Mouse (Mus musculus) small intestine, adult 10 weeks (tissue): ENCODE data around the gene Zik1. TPM values are rescaled to one million over a fixed set of nuclear protein-coding genes. Genes with fewer than 3 reads are reported as not detected.

Experiments used
- polyA plus RNA-seq: library from polyadenylated mRNA; stranded (reverse); fragments of 350-450 nt; fragmentation: Illumina TruSeq; extraction: RNeasy Lipid Tissue Mini Kit (QIAGEN cat#74804); gene quantifications from one replicate; pipeline ENCODE4 v1.2.3, GENCODE M21; 2014; ENCODE audit warnings: low replicate concordance

Zik1 gene
- 0.85 TPM for polyA plus RNA-seq

DNA sequence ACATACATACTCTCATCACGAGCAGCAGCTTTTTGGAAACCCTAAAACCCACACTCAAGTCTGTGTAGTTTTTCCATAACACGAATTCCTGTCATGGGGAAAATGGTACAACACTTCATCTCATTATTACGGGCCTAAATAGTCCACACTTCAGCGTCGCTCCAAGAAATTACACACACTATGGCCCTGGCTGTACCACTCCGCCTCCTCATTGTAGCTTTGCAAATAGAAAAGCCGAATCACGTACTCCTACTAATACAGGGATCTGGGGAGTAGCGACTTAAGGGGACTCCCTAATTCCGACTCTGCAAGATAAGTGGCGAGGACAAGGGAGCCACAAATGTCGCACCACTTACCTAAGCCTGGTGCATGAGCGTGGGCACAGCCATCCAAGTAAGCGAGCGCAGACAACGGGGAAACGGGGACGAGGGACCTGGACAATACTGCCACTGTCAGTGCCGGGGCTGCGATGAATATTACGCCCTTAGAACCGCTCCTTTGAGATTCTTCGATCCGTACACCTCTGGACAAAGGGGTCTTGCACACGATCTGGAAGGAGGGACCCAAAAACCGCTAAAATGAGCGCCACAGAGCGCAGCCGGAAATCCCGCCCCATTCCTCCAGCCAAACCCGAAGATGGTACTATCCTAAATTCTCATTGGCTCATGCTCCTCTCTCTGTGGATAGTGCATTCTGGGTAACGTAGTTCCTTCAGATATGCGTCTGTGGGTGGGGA is at the start of gene Zik1:
Zik1 (minus strand) TSS at position 609 of the 736 bp plus-strand sequence.

DNA sequence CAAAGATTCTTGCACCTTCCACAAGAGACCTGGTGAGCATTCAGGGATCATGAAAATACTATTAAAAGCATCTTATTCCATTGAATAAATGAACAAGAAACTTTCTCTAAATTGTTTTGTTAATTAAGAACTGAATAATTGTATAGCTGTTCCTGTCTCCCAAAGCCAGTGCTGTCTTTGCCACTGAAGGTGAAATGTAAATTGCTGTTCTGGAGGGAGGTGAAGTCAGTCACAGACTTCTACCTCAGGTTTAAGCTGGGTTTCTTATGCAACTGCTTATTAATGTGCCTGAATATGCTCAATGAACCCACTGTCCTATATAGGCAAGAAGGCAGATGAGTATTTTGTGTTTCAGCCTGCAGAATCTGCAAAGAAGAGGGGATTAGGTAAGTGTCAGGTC is 52.2 kb downstream of the Zik1 start, which contains the start of gene Vmn1r67:
Vmn1r67 (plus strand) TSS at position 301 of the 400 bp plus-strand sequence.

Other genes starting within 250 kb of the Zik1 start
- not detected for gene Vmn1r66, start 217.4 kb downstream of the Zik1 start, polyA plus RNA-seq
- not detected for gene Vmn1r67, start 52.1 kb downstream of the Zik1 start, polyA plus RNA-seq
- gene Vmn1r68, start 63.1 kb upstream of the Zik1 start, polyA plus RNA-seq: not detected
- gene Vmn1r69, start 118.3 kb upstream of the Zik1 start, polyA plus RNA-seq: not detected
- gene Vmn1r70, start 136.1 kb upstream of the Zik1 start, polyA plus RNA-seq: not detected
- not detected for gene Nlrp4b, start 192.4 kb upstream of the Zik1 start, polyA plus RNA-seq